Mouse (Mus musculus): ENCODE data around the gene Uhrf1. TPM values are rescaled to one million over a fixed set of nuclear protein-coding genes. Genes with fewer than 3 reads are reported as not detected.
A peak's percentile ranks its signal among the peaks of the same experiment; 100 is the strongest.

Uhrf1 gene
- total RNA-seq, 1 experiment: 238 TPM

DNA sequence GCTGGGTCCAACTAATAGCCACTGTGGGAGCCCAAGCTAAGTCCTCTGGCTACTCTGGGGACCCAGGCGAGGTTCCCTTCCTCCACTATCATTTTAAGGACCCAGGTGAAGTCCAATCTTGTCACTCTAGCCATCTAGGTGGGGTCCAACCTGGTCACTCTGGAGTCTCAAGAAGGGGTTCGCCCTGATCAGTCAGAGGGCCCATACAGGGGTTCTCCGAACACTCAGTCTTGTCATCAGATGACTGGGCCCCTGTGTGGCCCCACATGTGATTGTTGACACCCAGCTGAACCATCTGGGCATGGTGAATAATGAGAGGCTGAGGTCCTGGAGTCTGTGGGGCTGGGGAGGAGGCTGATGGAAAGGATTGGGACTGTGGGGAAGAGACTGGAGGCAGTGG, 33.4 kb upstream of the Uhrf1 start:
- H3K4me3 ChIP-seq (ENCODE audit: insufficient read depth in 1 of 2, low read depth in 1 of 2, low read length in 2 of 2, poor library complexity in 1 of 2, severe bottlenecking in 1 of 2): 0 out of 4 replicates have a peak overlapping the region, but pooled peaks of 1 of the 2 experiments have one; percentile 49
- peak overlapping the region; percentile 60; the same call in 1 of the 2 replicates for H3K9ac ChIP-seq (ENCODE audit: insufficient read depth, low read depth, low read length, poor library complexity, severe bottlenecking)
- no peak for DNase-seq (ENCODE audit: low read depth, low spot score)
- H3K36me3 ChIP-seq (ENCODE audit: control insufficient read depth, insufficient read depth, low read length, poor library complexity, severe bottlenecking): peaks cover 6% of the 10 kb centered on the region; the same call in 1 of the 2 replicates
- peaks cover 0 to 14% of the 10 kb centered on the region in 2 experiments; a peak in 1 of 4 replicates for H3K4me1 ChIP-seq (ENCODE audit: control insufficient read depth in 2 of 2, insufficient read depth in 2 of 2, low read length in 2 of 2, poor library complexity in 1 of 2)
- TF ChIP-seq MAFK (IDR thresholded peaks at IDR 0.05; ENCODE audit: insufficient read depth, low read depth, low read length): no peak
- TF ChIP-seq ZNF384 (IDR thresholded peaks at IDR 0.05; ENCODE audit: low read depth, low read length): no peak
- no peak for TF ChIP-seq ZC3H11A (IDR thresholded peaks at IDR 0.05; ENCODE audit: borderline replicate concordance, low read depth, low read length)
- no peak for TF ChIP-seq HCFC1 (IDR thresholded peaks at IDR 0.05; ENCODE audit: borderline replicate concordance, insufficient read depth, low read length)
- TF ChIP-seq CHD2 (IDR thresholded peaks at IDR 0.05; ENCODE audit: low read depth, low read length): no peak
- H3K9me3 ChIP-seq (ENCODE audit: control insufficient read depth, insufficient read depth, low read depth, low read length): no peaks in the 10 kb centered on the region
- no peak overlapping the region for H3K27ac ChIP-seq (ENCODE audit: insufficient read depth, low read depth, low read length, poor library complexity, severe bottlenecking)
- in situ Hi-C loops (cut with MboI; ENCODE audit: low sequenced_read_pairs in 2 of 2, unreplicated experiment in 2 of 2): no loop called here

DNA sequence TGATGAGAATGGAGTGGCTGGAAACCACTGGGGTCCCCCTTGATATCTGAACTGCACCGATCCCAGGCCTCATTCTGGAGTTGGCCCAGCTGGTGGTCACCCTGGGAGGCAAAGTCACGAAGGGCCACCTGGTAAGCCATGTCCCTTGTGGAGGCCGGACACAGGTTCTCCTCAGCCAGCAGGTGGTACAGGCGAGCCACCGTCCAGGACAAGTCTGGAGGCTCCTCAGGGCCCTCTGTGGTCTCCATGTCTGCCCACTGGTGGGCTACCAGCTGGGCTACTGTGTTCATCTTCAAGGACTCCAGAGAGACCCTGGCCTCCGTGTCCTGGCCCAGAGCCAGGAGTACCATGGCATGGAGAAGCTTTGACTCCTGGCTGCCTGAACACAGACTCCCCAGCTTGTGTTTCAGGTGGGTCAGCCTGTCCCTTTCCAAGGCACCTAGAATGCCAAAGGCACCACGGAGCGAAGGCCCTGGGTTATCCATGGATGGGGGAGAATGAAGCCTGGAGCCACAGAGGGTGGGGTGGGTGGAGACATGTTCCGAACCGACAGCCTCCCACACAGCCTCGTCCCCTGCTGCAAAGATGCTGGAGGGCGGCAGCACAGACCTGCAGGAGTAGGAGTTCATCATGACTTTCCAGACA, 31.4 kb upstream of the Uhrf1 start:
- peaks cover 6% of the 10 kb centered on the region; the same call in 1 of the 2 replicates for H3K36me3 ChIP-seq (ENCODE audit: control insufficient read depth, insufficient read depth, low read length, poor library complexity, severe bottlenecking)
- H3K4me3 ChIP-seq (ENCODE audit: insufficient read depth in 1 of 2, low read depth in 1 of 2, low read length in 2 of 2, poor library complexity in 1 of 2, severe bottlenecking in 1 of 2): no peak overlapping the region
- H3K9me3 ChIP-seq (ENCODE audit: control insufficient read depth, insufficient read depth, low read depth, low read length): no peaks in the 10 kb centered on the region
- in situ Hi-C loops (cut with MboI; ENCODE audit: low sequenced_read_pairs in 2 of 2, unreplicated experiment in 2 of 2): no loop called here
- H3K27ac ChIP-seq (ENCODE audit: insufficient read depth, low read depth, low read length, poor library complexity, severe bottlenecking): no peak overlapping the region
- H3K9ac ChIP-seq (ENCODE audit: insufficient read depth, low read depth, low read length, poor library complexity, severe bottlenecking): no peak overlapping the region
- TF ChIP-seq ZC3H11A (IDR thresholded peaks at IDR 0.05; ENCODE audit: borderline replicate concordance, low read depth, low read length) (no peak), ZNF384 (IDR thresholded peaks at IDR 0.05; ENCODE audit: low read depth, low read length) (no peak), MAFK (IDR thresholded peaks at IDR 0.05; ENCODE audit: insufficient read depth, low read depth, low read length) (no peak)
- DNase-seq (ENCODE audit: low read depth, low spot score): no peak
- peaks cover 0 to 3% of the 10 kb centered on the region in 2 experiments; a peak in 1 of 4 replicates for H3K4me1 ChIP-seq (ENCODE audit: control insufficient read depth in 2 of 2, insufficient read depth in 2 of 2, low read length in 2 of 2, poor library complexity in 1 of 2)

- no peak overlapping the region for H3K9ac ChIP-seq (ENCODE audit: insufficient read depth, low read depth, low read length, poor library complexity, severe bottlenecking)
- H3K9me3 ChIP-seq (ENCODE audit: control insufficient read depth, insufficient read depth, low read depth, low read length): no peaks in the 10 kb centered on the region
- in situ Hi-C loops (cut with MboI; ENCODE audit: low sequenced_read_pairs in 2 of 2, unreplicated experiment in 2 of 2): no loop called here
- no peak overlapping the region for H3K4me3 ChIP-seq (ENCODE audit: insufficient read depth in 1 of 2, low read depth in 1 of 2, low read length in 2 of 2, poor library complexity in 1 of 2, severe bottlenecking in 1 of 2)
- DNase-seq (ENCODE audit: low read depth, low spot score): no peak
- H3K36me3 ChIP-seq (ENCODE audit: control insufficient read depth, insufficient read depth, low read length, poor library complexity, severe bottlenecking): peaks cover 6% of the 10 kb centered on the region; the same call in 1 of the 2 replicates
- H3K4me1 ChIP-seq (ENCODE audit: control insufficient read depth in 2 of 2, insufficient read depth in 2 of 2, low read length in 2 of 2, poor library complexity in 1 of 2): peaks cover 4 to 6% of the 10 kb centered on the region in 2 experiments; a peak in 2 of 4 replicates
- no peak overlapping the region for H3K27ac ChIP-seq (ENCODE audit: insufficient read depth, low read depth, low read length, poor library complexity, severe bottlenecking)
- no peak for TF ChIP-seq MAFK (IDR thresholded peaks at IDR 0.05; ENCODE audit: insufficient read depth, low read depth, low read length)
- no peak for TF ChIP-seq HCFC1 (IDR thresholded peaks at IDR 0.05; ENCODE audit: borderline replicate concordance, insufficient read depth, low read length)
Measured at GRCm38 (mm10) chr17:56272644-56273043, 30.5 kb upstream of the Uhrf1 start.

- Histone ChIP-seq H3K36me3 (ENCODE audit: control insufficient read depth, insufficient read depth, low read length, poor library complexity, severe bottlenecking) (peaks cover 6% of the 10 kb centered on the region; the same call in 1 of the 2 replicates), H3K9me3 (ENCODE audit: control insufficient read depth, insufficient read depth, low read depth, low read length) (no peaks in the 10 kb centered on the region), H3K4me1 (ENCODE audit: control insufficient read depth in 2 of 2, insufficient read depth in 2 of 2, low read length in 2 of 2, poor library complexity in 1 of 2) (peaks cover 5 to 6% of the 10 kb centered on the region in 2 experiments; a peak in 2 of 4 replicates), H3K4me3 (ENCODE audit: insufficient read depth in 1 of 2, low read depth in 1 of 2, low read length in 2 of 2, poor library complexity in 1 of 2, severe bottlenecking in 1 of 2) (no peak overlapping the region), H3K27ac (ENCODE audit: insufficient read depth, low read depth, low read length, poor library complexity, severe bottlenecking) (no peak overlapping the region), H3K9ac (ENCODE audit: insufficient read depth, low read depth, low read length, poor library complexity, severe bottlenecking) (no peak overlapping the region)
- no peak for DNase-seq (ENCODE audit: low read depth, low spot score)
- in situ Hi-C loops (cut with MboI; ENCODE audit: low sequenced_read_pairs in 2 of 2, unreplicated experiment in 2 of 2): no loop called here
- TF ChIP-seq HCFC1 (IDR thresholded peaks at IDR 0.05; ENCODE audit: borderline replicate concordance, insufficient read depth, low read length) (no peak), ZC3H11A (IDR thresholded peaks at IDR 0.05; ENCODE audit: borderline replicate concordance, low read depth, low read length) (no peak), ZNF384 (IDR thresholded peaks at IDR 0.05; ENCODE audit: low read depth, low read length) (no peak), CHD2 (IDR thresholded peaks at IDR 0.05; ENCODE audit: low read depth, low read length) (no peak)
Measured at GRCm38 (mm10) chr17:56273482-56273881, 29.6 kb upstream of the Uhrf1 start.

DNA sequence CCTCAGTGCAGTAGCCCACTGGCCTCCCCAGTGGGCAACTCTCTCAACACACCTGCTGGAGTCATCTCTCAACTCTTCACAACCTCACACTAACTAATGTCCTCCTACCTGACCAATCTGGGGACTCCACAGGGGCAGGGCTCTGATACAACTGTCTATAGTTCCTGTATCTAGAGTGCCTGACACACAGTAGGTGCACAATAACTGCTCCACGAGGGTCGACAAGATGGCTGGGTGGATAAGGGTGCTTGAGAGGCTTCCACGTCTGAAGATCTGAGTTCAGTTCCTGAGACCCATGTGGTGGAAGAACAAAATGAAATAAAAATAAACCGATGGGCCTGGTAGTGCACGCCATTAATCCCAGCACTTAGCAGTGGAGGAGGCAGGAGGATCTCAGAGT, 29.1 kb upstream of the Uhrf1 start:
- DNase-seq (ENCODE audit: low read depth, low spot score): no peak
- Histone ChIP-seq H3K36me3 (ENCODE audit: control insufficient read depth, insufficient read depth, low read length, poor library complexity, severe bottlenecking) (peaks cover 11% of the 10 kb centered on the region), H3K9me3 (ENCODE audit: control insufficient read depth, insufficient read depth, low read depth, low read length) (no peaks in the 10 kb centered on the region), H3K4me3 (ENCODE audit: insufficient read depth in 1 of 2, low read depth in 1 of 2, low read length in 2 of 2, poor library complexity in 1 of 2, severe bottlenecking in 1 of 2) (no peak overlapping the region), H3K4me1 (ENCODE audit: control insufficient read depth in 2 of 2, insufficient read depth in 2 of 2, low read length in 2 of 2, poor library complexity in 1 of 2) (peaks cover 5 to 6% of the 10 kb centered on the region in 2 experiments; a peak in 2 of 4 replicates), H3K9ac (ENCODE audit: insufficient read depth, low read depth, low read length, poor library complexity, severe bottlenecking) (no peak overlapping the region), H3K27ac (ENCODE audit: insufficient read depth, low read depth, low read length, poor library complexity, severe bottlenecking) (no peak overlapping the region)
- TF ChIP-seq MAFK (IDR thresholded peaks at IDR 0.05; ENCODE audit: insufficient read depth, low read depth, low read length): no peak
- no peak for TF ChIP-seq ZC3H11A (IDR thresholded peaks at IDR 0.05; ENCODE audit: borderline replicate concordance, low read depth, low read length)
- TF ChIP-seq HCFC1 (IDR thresholded peaks at IDR 0.05; ENCODE audit: borderline replicate concordance, insufficient read depth, low read length): no peak
- TF ChIP-seq CHD2 (IDR thresholded peaks at IDR 0.05; ENCODE audit: low read depth, low read length): no peak
- TF ChIP-seq ZNF384 (IDR thresholded peaks at IDR 0.05; ENCODE audit: low read depth, low read length): no peak
- in situ Hi-C loops (cut with MboI; ENCODE audit: low sequenced_read_pairs in 2 of 2, unreplicated experiment in 2 of 2): no loop called here

Measured in ES-E14 (cell line).